Mouse (Mus musculus) lung, postnatal 0 days (tissue): ENCODE results near the gene Srsf5.

ENCODE experiments used
- CTCF ChIP-seq: IDR thresholded peaks from 2 replicates; pipeline ENCODE4 v1.5.1; 2016; ENCODE audit warnings: antibody characterized with exemption, mild to moderate bottlenecking
- EP300 ChIP-seq: IDR thresholded peaks from 2 replicates; pipeline ENCODE4 v1.6.1; 2016; ENCODE audit warnings: antibody characterized with exemption, mild to moderate bottlenecking, control low read depth

- TF ChIP-seq CTCF (no peak), EP300 (no peak)
Observed at GRCm38 (mm10) chr12:80948202-80948601, 2.9 kb downstream of the Srsf5 start.
